Mouse (Mus musculus) bone marrow, adult 2 months (tissue): ENCODE data around the gene Pif1.

Experiments used
- CTCF ChIP-seq: fragments of 200-500 bp; IDR thresholded peaks from 2 replicates; pipeline ENCODE4 v1.5.1; 2011; ENCODE audit warnings: low read length, control low read depth; ENCODE audit not compliant: control insufficient read depth, insufficient read depth
- POLR2A ChIP-seq: fragments of 200-500 bp; IDR thresholded peaks from 2 replicates; pipeline ENCODE4 v1.6.1; 2011; ENCODE audit warnings: low read depth, mild to moderate bottlenecking, control low read depth, low read length, borderline replicate concordance; ENCODE audit not compliant: control insufficient read depth

- TF ChIP-seq CTCF: no peak
- no peak for TF ChIP-seq POLR2A
Observed at GRCm38 (mm10) chr9:65622826-65623225, 35.9 kb downstream of the Pif1 start.
